Mouse (Mus musculus): ENCODE measurements around the gene Gm2056. TPM values are rescaled to one million over a fixed set of nuclear protein-coding genes. Genes with fewer than 3 reads are reported as not detected.

The Gm2056 gene
- polyA plus RNA-seq (2015; fragmentation: Nextera tagmentation; extraction: Ambion mirVana) = not detected in 2 replicates

GRCm38 (mm10) chr12:88026704-88027103 lies at the start of gene Gm2056:
Gene Gm2056 (plus strand): TSS chr12:88027004.

GRCm38 (mm10) chr12:88011548-88011947 lies 15.3 kb upstream of the Gm2056 start, which contains the start of gene Gm2075:
Gene Gm2075 (plus strand): TSS chr12:88011848.

DNA sequence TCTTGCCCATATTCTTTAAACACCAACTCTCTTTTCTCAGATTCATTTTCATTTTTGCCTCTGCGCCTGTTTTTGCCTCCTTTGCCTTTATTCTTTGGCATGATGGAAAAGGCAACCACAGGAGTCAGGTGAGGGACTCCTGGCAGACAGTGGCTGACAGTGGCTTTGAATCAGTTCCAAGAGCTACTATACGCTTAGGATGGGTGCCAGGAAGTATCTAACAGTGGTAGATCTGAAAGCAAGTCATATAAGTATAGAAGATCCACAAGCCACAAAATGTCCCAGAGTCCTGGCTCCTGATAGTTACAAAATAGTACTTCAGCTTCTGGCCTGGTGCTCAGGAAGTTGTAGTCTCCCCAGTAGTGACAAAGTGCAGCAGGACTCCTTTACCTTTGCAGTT lies 8.1 kb upstream of the Gm2056 start, which contains the start of gene Gm6803:
Gene Gm6803 (minus strand): TSS at position 101 of the 400 bp plus-strand sequence.

Other genes with a start within 250 kb of the Gm2056 start
- not detected in 2 replicates for gene Gm21936, start 231.5 kb upstream of the Gm2056 start, polyA plus RNA-seq (2015; fragmentation: Nextera tagmentation; extraction: Ambion mirVana)
- gene BB287469, start 210.4 kb upstream of the Gm2056 start, polyA plus RNA-seq (2015; fragmentation: Nextera tagmentation; extraction: Ambion mirVana) = not detected in 2 replicates
- gene Gm2001, start 184.7 kb upstream of the Gm2056 start, polyA plus RNA-seq (2015; fragmentation: Nextera tagmentation; extraction: Ambion mirVana) = not detected in 2 replicates
- gene Gm2016, start 152.9 kb upstream of the Gm2056 start, polyA plus RNA-seq (2015; fragmentation: Nextera tagmentation; extraction: Ambion mirVana) = not detected in 2 replicates
- gene Gm2022, start 131.6 kb upstream of the Gm2056 start, polyA plus RNA-seq (2015; fragmentation: Nextera tagmentation; extraction: Ambion mirVana) = not detected in 2 replicates
- gene Gm2035, start 107.1 kb upstream of the Gm2056 start, polyA plus RNA-seq (2015; fragmentation: Nextera tagmentation; extraction: Ambion mirVana) = not detected in 2 replicates
- not detected in 2 replicates for gene Gm2042, start 72.9 kb upstream of the Gm2056 start, polyA plus RNA-seq (2015; fragmentation: Nextera tagmentation; extraction: Ambion mirVana)
- gene Gm2075, start 15.2 kb upstream of the Gm2056 start, polyA plus RNA-seq (2015; fragmentation: Nextera tagmentation; extraction: Ambion mirVana) = not detected in 2 replicates
- gene Gm6803, start 8.2 kb upstream of the Gm2056 start, polyA plus RNA-seq (2015; fragmentation: Nextera tagmentation; extraction: Ambion mirVana) = not detected in 2 replicates
- not detected in 2 replicates for gene Gm16368, start 56.7 kb downstream of the Gm2056 start, polyA plus RNA-seq (2015; fragmentation: Nextera tagmentation; extraction: Ambion mirVana)
- not detected in 2 replicates for gene Gm10436, start 155.1 kb downstream of the Gm2056 start, polyA plus RNA-seq (2015; fragmentation: Nextera tagmentation; extraction: Ambion mirVana)
- not detected in 2 replicates for gene Gm8332, start 223.1 kb downstream of the Gm2056 start, polyA plus RNA-seq (2015; fragmentation: Nextera tagmentation; extraction: Ambion mirVana)
- not detected in 2 replicates for gene Gm5662, start 247.5 kb downstream of the Gm2056 start, polyA plus RNA-seq (2015; fragmentation: Nextera tagmentation; extraction: Ambion mirVana)

All from skeletal muscle tissue, postnatal 0 days (tissue).